Mouse (Mus musculus): ENCODE measurements around the gene Zfp217. TPM values are rescaled to one million over a fixed set of nuclear protein-coding genes. Genes with fewer than 3 reads are reported as not detected.

The Zfp217 gene
- polyA plus RNA-seq, 1 experiment from 2014 or later, result 4.0 TPM

DNA sequence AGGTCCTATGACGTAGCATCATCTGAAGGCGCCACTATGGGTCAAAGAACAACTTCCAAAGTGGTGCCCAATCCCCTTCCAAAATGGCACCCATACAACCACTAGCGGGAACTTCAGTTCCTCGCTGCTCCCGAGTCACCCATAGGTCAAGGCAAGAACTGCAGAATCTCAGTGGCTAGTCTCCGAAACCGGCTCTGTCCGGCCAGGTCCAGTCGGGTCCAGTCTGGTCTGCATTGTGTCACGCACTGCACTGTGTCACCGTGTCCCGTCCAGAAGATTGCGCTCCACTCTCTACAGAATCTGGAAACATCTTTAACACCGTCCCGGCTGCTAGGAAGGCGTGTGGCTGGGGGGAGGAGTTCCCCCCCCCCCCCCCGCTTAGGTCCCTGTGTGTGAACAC, 53.7 kb downstream of the Zfp217 start:
- no peak overlapping the region for H3K27ac ChIP-seq
- H3K9ac ChIP-seq (ENCODE audit: low read depth, low read length), result no peak overlapping the region
- H3K4me2 ChIP-seq (ENCODE audit: low read length), result no peak overlapping the region
- no peaks in the 10 kb centered on the region for H3K36me3 ChIP-seq (ENCODE audit: insufficient read depth, low read length)
- 95% methylated on average over 16 of the region's 17 CpGs for WGBS
- no peaks in the 10 kb centered on the region for H3K4me1 ChIP-seq (replicated peaks; ENCODE audit: insufficient read depth, low read length)
- ATAC-seq (replicated peaks; ENCODE audit: low FRiP score, low read depth), result no peak
- H3K4me3 ChIP-seq (replicated peaks; ENCODE audit: low read depth, low read length), result no peak overlapping the region
- no peaks in the 10 kb centered on the region for H3K9me3 ChIP-seq (replicated peaks; ENCODE audit: low read length)
- DNase-seq (ENCODE audit: low spot score), result no peak
- H3K27me3 ChIP-seq (ENCODE audit: insufficient read depth, low read length), result no peaks in the 10 kb centered on the region
- no peak for TF ChIP-seq CTCF (IDR thresholded peaks at IDR 0.05; ENCODE audit: low read depth)

DNA sequence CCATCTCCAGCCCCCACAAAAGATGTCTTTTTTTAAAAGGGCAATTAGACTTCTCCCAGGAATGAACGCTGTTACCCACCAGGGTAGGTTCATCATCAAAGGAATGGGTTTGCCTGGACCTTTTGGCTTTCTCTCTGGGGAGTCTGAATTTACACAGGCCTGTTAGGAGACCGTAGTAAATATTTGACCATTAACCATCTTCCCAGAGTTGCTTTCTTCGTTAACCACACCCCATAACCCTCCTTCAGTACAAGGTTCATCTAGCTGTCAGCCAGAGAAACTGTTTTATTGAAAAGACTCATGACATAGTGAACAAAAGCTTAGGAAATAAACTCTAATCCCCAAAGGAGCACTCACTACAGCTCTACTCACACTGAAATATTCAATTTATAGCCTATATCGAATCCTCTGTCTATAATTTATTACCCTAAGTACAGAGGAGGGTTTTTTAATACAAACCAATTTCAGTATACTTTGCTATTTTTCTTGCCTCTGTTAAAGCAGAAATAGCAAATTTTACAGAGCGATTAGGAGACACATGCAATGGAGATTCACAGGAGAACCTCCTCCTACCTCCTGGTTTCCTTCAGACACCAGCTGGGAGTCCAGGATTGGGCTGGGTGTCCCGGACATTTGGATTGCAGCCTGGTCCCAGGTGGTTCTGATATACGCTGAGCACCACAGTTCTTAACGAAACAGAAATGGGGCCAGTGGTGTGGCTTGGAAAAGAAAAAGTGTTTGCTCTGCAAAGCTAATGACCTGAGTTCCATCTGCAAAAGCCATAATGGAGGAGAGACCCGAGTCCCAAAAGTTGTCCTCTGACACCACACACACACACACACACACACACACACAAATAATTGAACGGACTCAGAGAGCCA, 56.1 kb downstream of the Zfp217 start:
- ATAC-seq (replicated peaks; ENCODE audit: low FRiP score, low read depth), result no peak

DNA sequence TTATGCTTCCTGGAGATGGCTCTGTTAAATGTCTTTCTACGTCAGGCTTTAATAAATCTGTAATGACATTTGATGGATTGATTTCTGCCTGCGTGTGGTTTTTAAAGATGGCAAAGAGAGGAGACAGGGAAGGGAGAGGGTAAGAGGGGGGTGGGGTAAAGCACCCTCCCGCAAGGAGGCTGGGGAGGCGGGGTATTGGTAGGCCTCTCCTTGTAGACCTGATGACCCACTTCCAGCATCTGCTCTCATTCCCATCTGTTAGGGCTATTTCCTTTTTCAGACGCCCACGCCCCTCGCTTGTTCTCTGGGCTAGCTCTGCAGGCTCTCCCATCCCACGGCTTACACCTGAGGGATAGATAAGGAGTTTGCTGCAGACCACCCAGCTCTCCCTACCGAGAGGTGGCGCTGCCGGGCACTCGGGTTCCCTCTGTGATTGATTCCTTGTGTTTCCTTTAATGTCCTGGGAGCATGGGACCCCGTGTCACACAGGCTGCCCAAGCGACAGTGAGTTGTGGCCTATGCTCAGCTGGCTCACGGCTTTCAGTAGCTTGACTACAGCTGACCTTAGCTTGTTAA, 69.4 kb downstream of the Zfp217 start:
- Histone ChIP-seq H3K27ac (no peak overlapping the region), H3K4me2 (ENCODE audit: low read length) (no peak overlapping the region), H3K4me1 (replicated peaks; ENCODE audit: insufficient read depth, low read length) (no peaks in the 10 kb centered on the region), H3K9ac (ENCODE audit: low read depth, low read length) (no peak overlapping the region), H3K4me3 (replicated peaks; ENCODE audit: low read depth, low read length) (no peak overlapping the region), H3K36me3 (ENCODE audit: insufficient read depth, low read length) (no peaks in the 10 kb centered on the region), H3K27me3 (ENCODE audit: insufficient read depth, low read length) (no peaks in the 10 kb centered on the region), H3K9me3 (replicated peaks; ENCODE audit: low read length) (no peaks in the 10 kb centered on the region)
- 43% methylated on average over 15 of the region's 15 CpGs for whole genome bisulfite sequencing
- DNase-seq (ENCODE audit: low spot score) (no peak), ATAC-seq (replicated peaks; ENCODE audit: low FRiP score, low read depth) (no peak)
- TF ChIP-seq CTCF (IDR thresholded peaks at IDR 0.05; ENCODE audit: low read depth), result peak; percentile 43; the same call in 1 of the 2 replicates

More for the DNA sequence above, 56.1 kb downstream of the Zfp217 start:
- Histone ChIP-seq H3K4me1 (replicated peaks; ENCODE audit: insufficient read depth, low read length) (no peaks in the 10 kb centered on the region), H3K27me3 (ENCODE audit: insufficient read depth, low read length) (no peaks in the 10 kb centered on the region), H3K4me3 (replicated peaks; ENCODE audit: low read depth, low read length) (no peak overlapping the region), H3K4me2 (ENCODE audit: low read length) (no peak overlapping the region), H3K9me3 (replicated peaks; ENCODE audit: low read length) (no peaks in the 10 kb centered on the region), H3K27ac (no peak overlapping the region), H3K9ac (ENCODE audit: low read depth, low read length) (no peak overlapping the region), H3K36me3 (ENCODE audit: insufficient read depth, low read length) (no peaks in the 10 kb centered on the region)
- no peak for TF ChIP-seq CTCF (IDR thresholded peaks at IDR 0.05; ENCODE audit: low read depth)
- 46% methylated on average over 10 of the region's 10 CpGs for WGBS
- peak; percentile 41 for DNase-seq (ENCODE audit: low spot score)

DNA sequence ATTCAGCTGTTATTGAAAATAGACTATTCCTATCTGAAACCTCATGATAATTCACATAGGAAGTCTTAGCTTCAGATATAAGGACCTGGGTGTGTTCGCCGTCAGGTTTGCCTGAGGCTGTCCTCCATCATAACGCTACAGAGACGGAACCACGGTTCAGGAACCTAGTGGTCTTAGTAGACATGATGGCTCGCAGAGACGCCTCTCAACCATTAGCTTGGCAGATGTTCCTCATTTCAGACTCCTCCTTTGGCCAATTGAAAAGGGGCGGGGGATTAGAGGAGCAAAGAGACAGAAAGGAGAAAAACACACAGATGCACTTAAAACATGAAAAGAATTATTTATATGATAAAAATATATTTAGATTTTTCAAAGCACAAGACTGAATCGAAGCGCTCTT, 69.9 kb downstream of the Zfp217 start:
- Histone ChIP-seq H3K9ac (ENCODE audit: low read depth, low read length) (no peak overlapping the region), H3K27ac (no peak overlapping the region), H3K4me3 (replicated peaks; ENCODE audit: low read depth, low read length) (no peak overlapping the region), H3K4me1 (replicated peaks; ENCODE audit: insufficient read depth, low read length) (no peaks in the 10 kb centered on the region), H3K4me2 (ENCODE audit: low read length) (no peak overlapping the region), H3K36me3 (ENCODE audit: insufficient read depth, low read length) (no peaks in the 10 kb centered on the region), H3K9me3 (replicated peaks; ENCODE audit: low read length) (no peaks in the 10 kb centered on the region), H3K27me3 (ENCODE audit: insufficient read depth, low read length) (no peaks in the 10 kb centered on the region)
- no peak for DNase-seq (ENCODE audit: low spot score)
- no peak for TF ChIP-seq CTCF (IDR thresholded peaks at IDR 0.05; ENCODE audit: low read depth)
- WGBS, result 88% methylated on average over 10 of the region's 10 CpGs
- no peak for ATAC-seq (replicated peaks; ENCODE audit: low FRiP score, low read depth)

DNA sequence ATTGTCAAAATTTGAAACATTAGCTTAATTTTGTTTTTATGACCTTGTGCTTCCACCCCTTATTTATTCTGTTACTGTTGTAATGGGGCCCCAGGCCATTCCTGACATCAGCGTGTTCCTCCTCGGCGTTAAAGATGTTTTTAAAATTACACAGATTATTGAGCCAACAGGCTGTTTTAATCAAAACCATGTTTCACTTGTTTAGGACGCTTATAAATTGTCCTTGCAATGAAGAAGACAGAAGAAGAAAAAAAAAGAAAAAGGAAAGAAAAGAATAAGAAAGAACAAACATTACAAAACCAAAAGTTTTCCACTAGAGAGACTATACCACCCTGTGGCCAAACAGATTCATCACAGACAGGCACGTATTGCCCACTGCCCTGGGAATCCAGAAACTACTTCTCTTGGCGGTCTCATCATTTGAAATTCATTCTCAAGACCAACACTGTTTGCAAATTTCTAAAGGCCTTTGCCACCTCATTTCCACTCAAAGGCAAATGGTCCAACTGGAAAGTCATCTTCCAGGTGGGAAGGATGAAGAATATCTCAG, 70.9 kb downstream of the Zfp217 start:
- TF ChIP-seq CTCF (IDR thresholded peaks at IDR 0.05; ENCODE audit: low read depth), result peak; percentile 54; the same call in 1 of the 2 replicates
- Histone ChIP-seq H3K4me1 (replicated peaks; ENCODE audit: insufficient read depth, low read length) (no peaks in the 10 kb centered on the region), H3K9me3 (replicated peaks; ENCODE audit: low read length) (no peaks in the 10 kb centered on the region), H3K4me2 (ENCODE audit: low read length) (no peak overlapping the region), H3K27me3 (ENCODE audit: insufficient read depth, low read length) (no peaks in the 10 kb centered on the region), H3K27ac (no peak overlapping the region), H3K9ac (ENCODE audit: low read depth, low read length) (no peak overlapping the region), H3K36me3 (ENCODE audit: insufficient read depth, low read length) (no peaks in the 10 kb centered on the region), H3K4me3 (replicated peaks; ENCODE audit: low read depth, low read length) (no peak overlapping the region)
- 55% methylated on average over 6 of the region's 6 CpGs for WGBS
- ATAC-seq (replicated peaks; ENCODE audit: low FRiP score, low read depth) (no peak), DNase-seq (ENCODE audit: low spot score) (peak; percentile 90)

DNA sequence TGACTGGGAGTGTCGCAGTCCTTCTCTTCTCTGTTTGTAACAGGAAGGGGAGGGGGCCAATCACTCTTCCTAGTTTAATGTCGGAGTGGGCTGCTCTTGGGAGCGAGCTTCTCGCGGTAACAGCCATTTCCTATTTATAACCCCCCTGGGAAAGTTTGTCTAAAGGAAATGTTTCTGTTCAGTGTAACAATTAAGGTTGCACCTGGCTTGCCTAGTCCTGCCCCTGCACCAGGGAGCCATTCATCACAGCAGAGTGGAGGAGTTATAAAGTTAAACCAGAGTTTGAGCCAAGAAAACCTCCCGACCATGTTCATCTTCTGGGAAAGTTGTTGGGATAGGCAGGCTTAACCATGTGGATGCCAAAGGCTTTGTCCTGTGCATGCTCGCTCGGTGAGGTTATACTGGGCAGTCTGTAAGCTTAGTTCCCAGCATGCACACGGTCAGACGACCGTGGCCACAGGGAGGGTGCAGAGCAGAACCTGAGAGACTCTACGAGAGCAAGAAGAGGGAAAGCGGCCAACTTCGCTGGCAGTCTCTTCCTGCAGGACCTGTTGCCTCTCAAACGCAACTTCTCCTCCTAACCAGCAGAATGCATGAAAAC, 77.2 kb downstream of the Zfp217 start:
- Histone ChIP-seq H3K4me2 (ENCODE audit: low read length) (peak overlapping the region; percentile 48), H3K4me3 (replicated peaks; ENCODE audit: low read depth, low read length) (peak overlapping the region; percentile 17; the same call in 1 of the 2 replicates), H3K27me3 (ENCODE audit: insufficient read depth, low read length) (no peaks in the 10 kb centered on the region), H3K36me3 (ENCODE audit: insufficient read depth, low read length) (no peaks in the 10 kb centered on the region), H3K4me1 (replicated peaks; ENCODE audit: insufficient read depth, low read length) (no peaks in the 10 kb centered on the region), H3K9ac (ENCODE audit: low read depth, low read length) (0 out of 2 replicates have a peak overlapping the region, but pooled peaks have one; percentile 38), H3K9me3 (replicated peaks; ENCODE audit: low read length) (0 out of 2 replicates have a peak, but pooled peaks cover 4% of the 10 kb centered on the region), H3K27ac (peak overlapping the region; percentile 78)
- DNase-seq (ENCODE audit: low spot score), result peak; percentile 92
- ATAC-seq (replicated peaks; ENCODE audit: low FRiP score, low read depth), result peak; percentile 71
- no peak for TF ChIP-seq CTCF (IDR thresholded peaks at IDR 0.05; ENCODE audit: low read depth)
- 6% methylated on average over 15 of the region's 15 CpGs for WGBS

All from kidney, postnatal 0 days (tissue).